Mouse (Mus musculus) lung, adult 18-20 months (tissue): ENCODE data around the gene Rasal3.
A peak's percentile ranks its signal among the peaks of the same experiment; 100 is the strongest.

Experiments used
- DNase-seq, 2 experiments: peaks; one replicate each; pipeline ENCODE4 v3.0.0; 2022; ENCODE audit warnings: mixed read lengths in 2 of 2

The Rasal3 gene

DNA sequence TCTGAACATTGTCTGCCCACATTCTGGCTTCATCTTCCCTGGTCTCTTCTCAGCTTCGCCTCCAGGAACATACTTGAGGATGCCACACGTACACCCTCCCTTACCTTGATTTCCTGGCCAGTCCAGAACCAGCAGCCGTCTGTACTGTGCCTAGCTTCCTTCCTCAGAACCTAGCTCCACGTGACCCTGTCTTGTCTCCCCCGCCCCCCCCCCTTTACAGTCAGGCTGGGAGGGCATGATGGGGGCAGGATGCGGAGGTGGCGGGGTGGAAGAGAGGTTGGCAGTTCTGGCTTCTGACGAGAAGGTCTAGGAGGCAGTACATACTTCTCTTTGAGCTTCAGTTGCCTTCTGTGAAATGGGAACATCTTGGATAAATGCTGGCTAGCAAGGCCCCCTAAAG, at the start of gene Rasal3:
Gene Rasal3 (minus strand): TSS at position 167 of the 400 bp plus-strand sequence.
- no peak for DNase-seq

DNA sequence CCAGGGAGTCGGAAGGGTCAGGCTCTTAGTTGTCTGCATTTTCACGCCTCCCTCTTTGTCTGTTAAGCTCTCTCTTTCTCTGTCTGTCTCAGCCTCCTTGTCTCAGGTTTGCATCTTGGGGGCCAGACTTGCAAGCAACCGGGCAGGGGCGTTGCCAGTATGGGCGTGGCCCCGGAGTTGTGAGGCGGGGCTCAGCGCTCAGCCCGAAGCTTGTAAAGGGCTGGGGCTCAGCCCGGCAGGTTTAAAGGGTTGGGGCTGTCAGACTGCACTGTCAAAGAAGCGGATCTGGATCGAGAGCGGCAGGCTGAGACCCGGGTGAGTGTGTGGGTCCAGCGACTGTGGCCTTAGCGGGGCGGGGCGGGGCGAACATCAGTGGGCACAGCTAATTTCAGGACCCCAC, 49.1 kb upstream of the Rasal3 start, which contains the start of gene Cyp4f39:
Gene Cyp4f39 (plus strand): TSS at position 242 of the 400 bp plus-strand sequence.
- peak; percentile 38 to 63 for DNase-seq

DNA sequence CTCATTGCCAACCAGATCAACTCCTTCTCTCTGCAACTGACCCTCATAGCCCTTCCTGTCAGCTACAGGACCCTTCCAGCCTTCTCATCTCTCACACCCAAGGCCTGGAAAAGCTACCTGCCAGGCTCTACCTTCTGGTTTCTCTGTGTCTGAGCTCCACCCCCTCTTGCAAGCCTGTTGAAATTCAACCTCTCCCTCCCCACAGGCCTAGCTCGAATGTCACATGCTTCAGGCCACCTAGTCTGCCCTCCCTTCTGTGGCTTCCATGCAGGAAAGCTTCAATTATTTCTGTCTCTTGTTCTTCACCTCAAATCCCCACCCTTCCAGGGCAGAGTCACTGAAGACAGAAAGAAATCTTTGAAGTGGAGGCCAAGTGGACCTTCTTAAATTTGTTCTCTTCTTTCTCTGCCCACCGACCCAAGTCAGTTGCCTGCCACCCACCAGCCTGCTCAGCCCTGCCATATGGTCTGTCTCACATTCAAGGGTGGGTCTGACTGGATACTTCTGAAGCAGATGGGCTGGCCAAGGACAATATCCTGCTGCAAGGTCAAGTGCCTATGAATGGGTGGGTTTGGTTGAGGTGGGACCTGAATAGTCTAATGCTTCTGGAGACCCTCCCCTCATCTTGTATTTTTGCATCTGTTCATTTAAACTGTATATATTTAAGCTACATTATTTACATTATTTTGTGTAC, 47.6 kb upstream of the Rasal3 start:
- peak; percentile 11 to 27 for DNase-seq

DNA sequence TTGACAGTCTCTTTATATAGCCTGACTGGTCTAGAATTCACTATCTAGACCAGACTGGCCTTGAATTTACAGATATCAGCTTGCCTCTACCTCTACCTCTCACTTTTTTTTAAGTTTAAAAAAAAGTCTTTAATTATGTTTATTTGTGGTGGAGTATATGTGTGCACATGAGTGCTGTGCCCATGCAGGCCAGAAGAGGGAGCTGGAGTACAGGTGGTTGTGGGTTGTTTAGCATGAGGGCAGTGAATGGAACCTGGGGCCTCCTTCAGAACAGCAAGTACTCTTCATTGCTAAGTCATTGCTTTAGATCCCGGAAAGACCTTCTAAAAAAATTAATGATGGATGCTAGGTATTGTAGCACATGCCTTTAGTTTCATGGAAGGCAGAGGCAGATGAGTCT, 45.7 kb upstream of the Rasal3 start:
- no peak for DNase-seq

DNA sequence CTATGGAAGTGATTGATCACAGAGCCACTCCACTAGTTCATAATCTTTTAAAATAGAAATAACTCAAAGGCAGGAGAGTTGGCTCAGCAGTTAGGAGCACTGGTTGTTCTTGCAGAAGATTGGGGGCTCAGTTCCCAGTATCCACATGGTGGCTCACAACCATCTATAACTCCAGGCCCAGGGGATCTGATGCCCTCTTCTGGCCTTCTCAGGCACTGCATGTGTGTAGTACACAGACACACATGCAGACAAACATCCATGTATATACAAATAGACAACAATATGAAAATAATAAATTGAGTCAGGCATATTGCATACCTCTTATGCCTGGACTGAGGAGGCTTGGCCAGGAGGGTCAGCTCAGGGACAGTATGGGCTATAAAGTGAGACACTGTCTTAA, 43.8 kb upstream of the Rasal3 start:
- no peak for DNase-seq

DNA sequence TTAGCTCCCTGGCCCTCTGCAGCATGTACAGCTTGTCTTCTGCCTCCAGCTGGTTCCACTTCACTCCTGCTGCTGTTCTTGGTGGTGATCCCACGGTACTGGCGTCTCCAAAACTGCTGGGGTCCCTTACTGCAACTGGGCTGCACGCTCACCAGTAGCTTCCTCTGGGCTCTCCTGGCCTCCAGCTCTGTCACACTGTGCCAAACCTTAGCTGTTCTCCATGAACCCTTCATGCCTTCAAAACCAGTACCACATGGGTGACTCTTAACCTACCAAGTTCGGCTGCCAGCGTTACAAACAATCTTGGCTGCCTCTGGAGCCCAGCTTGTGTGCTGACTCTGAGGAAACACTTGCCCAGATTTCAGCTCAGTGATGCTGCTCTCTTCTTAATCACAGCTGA, 41.6 kb upstream of the Rasal3 start:
- DNase-seq: peak; percentile 13 to 17

DNA sequence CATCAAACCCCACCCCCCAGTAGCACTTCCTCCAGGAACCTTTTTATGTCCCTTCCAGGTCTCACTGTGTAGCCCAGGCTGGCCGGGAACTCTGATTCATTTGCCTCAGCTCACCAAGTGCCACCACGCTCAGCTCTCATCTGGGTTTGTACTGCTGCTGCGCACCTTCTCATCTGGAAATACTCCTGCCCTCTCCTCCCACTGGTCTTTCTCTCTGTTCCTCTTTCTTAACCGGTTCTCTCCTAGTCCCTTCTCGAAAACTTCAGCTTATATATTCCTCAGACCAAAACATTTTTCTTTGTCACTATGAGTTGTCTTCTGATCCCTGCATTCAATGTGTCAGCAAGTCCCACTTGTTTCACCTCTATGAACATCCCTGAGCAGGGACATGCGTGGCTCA, 39.9 kb upstream of the Rasal3 start:
- no peak for DNase-seq

DNA sequence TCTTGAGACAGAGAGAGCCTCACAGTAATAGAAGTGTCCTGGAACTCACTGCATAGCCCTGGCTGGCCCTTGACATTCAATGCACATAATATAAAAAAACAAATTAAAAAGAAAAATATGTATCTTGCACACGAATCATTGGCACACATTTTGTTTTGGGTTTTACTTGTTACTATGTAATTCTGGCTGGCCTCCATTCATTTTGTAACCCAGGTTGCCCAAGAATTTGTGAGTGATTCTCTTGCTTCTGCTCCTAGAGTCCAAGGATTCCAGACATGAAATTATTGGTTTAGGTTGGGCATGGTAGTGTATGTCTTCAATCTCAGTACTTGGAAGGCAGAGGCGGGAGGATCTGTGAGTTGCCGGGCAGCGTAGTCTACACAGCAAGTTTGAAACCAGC, 33.7 kb upstream of the Rasal3 start:
- no peak for DNase-seq

DNA sequence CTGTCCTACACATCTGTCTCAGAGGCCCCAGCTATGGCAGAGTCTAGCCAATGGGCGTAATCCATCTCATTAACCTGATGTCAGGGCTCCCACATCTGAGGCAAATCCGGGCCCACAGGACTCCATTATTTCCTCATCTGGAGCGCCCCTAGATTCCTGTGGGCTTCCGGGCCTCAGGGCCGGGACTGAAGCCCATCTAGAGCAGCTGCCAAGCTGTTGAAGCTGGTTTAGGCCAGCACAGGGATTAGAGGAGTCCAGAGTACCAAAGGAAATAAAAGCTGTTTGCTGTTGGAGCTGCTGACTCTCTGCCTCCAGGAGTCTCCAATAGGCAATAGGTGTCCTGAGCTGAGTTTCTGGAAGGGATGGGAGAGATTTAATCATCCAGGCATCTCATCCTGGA, 31.8 kb upstream of the Rasal3 start:
- DNase-seq: no peak

DNA sequence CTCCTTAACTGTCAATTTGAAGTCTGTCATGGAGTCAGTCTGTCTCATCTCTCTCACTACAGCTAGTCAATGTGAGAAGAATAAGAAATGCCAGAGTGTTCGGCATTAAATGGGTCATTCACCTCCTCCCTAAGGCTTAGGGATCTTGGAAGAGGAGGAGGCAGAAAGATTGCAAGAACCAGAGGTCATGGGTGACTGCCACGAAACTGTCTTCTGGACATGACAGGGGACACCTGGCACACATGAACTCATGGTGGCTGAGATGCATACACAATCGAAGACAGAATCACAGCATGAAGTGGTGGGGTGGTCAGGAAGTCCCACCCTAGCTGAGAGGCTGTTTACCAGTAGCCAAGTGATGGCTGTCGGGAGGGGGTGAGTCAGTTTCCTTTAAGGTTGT, 30.9 kb upstream of the Rasal3 start:
- peak in 1 of 2 experiments; percentile 24 for DNase-seq

DNA sequence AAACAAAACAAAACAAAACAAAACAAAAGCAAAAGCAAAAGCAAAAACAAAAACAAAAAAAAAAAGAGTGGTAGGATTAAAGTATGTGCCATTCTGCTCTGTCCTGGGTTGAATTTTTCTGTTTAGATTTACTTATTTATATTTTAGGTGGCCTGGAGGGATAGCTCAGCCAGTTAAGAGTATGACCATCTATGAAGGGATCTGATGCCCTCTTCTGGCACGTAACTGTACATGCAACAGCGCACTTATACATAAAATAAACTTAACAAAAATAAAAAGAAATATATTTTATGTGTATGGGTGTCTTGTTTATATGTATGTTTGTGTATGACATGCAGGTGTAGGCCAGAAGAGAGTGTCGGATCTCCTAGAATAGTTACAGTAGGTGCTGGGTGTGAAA, 28.6 kb upstream of the Rasal3 start:
- DNase-seq: no peak

DNA sequence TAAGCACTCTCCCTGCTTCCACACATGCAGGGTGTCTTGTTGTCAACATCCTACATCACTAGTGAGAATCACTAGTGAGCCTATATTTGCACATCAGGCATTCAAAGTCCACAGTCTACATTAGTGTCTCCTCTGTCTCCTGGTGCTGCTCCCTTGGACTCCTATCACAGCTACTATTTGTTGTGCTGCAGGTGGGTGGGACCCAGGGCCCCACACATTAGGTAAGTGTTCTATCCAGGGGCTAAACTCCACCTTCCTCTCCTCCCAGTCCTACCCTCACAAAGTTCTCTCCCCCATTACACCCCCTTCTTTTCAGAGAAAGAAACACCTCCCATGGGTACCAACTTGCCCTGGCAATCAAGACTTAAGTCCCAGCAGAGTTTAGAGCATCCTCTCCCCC, 23.2 kb upstream of the Rasal3 start:
- DNase-seq: no peak

DNA sequence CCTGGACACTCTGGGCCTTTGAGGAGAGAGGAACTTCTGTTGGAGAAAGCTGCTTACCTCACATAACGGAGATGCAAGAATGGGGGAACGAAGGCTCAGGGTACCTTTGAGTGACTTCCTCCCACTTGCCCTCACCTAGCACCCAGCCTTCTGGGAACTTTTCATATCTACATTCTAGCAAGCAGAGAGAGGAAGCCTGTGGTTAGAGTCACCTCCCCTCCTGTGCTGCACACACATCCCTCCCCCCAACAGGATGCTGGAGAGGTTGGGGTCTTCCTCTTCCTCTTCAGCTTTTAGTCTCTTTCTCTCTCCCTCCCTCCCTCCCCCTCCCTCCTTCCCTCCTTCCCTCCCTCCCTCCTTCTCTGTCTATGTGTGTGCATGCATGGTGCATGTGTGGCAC, 20.7 kb upstream of the Rasal3 start, which contains the start of gene Pglyrp2:
Gene Pglyrp2 (minus strand): TSS at position 134 of the 400 bp plus-strand sequence.
- no peak for DNase-seq

DNA sequence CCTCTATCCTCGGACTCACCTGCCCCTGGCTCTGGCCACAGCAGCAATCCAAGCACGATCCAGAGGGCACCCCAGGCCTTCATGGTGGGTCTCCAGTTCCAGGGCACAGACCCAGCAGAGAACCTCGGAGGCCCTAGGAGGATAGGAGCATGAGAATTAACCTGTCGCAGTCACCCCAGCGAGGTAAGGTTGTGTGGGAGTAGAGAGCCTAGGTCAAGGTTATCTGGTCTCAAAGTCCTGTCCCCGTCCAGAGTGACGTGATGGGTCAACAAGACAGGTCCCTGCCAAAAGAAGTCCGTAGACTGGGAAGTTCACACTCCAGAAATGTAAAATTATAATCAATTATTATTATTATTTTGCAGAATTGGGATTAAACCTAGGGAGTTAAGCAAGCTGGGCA, 17.4 kb upstream of the Rasal3 start:
- DNase-seq: no peak

DNA sequence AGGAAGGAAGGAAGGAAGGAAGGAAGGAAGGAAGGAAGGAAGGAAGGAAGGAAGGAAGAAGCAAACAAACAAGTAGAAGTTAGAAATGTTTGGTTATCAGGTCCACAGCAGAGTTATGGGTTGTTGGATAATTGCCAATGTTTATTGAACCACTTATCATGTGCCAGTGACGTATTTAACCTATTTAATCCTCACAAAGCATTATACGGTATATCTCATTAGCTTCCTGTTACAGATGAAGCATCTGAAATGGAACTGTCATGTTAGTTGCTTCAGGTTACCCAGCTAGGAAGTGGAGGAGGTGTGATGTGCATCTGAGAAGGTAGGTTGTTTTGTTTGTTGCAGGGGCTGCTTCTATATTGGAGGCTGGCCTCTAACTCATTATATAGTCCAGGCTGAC, 16.6 kb upstream of the Rasal3 start:
- DNase-seq: no peak

DNA sequence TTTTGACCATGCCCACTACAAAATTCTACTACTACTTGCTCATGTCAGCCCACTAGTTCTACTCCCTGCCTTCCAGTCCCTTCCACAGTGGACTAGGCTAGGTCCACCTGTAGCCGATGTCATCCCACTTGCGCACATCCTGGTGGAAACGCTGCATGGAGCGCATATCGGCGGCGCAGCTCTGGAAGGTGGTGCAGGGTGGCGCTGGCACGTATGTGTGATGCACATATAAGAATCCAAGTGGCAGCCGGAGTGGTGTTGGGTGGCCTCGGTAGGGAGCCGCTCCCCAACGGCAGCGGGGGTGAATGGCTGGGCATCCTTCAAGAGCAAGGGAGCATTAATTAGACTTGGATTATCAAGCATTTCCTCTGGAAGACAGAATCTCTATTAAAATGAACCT, 13.4 kb upstream of the Rasal3 start:
- no peak for DNase-seq

DNA sequence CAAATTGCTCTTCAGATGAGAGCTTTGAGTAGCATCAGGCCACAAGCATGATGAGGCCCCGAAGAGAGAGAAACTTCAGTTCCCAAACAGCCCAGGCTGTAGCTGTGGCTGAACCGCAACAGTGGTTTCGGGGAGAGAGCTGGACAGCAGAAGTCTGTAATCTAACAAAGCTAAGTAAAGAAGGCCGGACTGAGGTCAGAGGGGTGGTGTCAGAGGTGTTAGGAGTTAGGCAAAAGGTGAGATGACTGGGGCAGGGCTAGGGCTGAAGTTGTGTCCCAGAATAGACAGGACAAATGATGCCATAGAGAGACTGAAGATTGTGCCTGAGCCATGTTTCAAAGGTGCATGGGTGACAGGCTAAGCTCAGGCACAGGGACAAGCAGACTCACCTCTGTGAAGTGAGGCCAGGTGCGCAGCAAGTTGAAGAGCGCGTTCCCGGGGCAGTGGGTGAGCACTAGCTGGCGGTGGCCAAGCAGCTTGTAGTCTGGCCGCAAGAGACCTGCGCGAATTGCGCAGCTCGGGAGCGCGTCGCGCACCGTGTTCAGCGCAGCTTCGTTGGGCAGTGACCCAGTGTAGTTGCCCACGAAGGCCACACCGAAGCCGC, 12.1 kb upstream of the Rasal3 start:
- DNase-seq: no peak

DNA sequence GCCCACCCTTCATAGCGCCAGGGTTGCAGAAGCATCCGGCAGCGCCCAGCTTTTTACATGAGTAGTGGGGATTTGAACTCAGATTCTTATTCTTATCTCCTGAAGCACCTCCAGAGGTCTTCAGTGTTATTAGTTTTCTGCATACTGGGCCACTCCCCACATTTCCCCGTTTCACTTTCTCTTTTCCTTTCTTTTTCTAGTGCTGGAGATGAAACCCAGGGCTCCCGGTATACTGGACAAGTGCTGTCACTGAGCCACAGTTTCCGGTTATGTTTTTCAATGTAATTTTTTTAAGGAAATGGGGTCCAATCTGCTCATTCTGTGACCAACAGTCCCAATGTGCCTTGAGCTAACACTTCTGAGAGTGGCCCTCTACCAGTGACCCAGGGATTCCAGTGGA, 8.5 kb upstream of the Rasal3 start:
- no peak for DNase-seq

DNA sequence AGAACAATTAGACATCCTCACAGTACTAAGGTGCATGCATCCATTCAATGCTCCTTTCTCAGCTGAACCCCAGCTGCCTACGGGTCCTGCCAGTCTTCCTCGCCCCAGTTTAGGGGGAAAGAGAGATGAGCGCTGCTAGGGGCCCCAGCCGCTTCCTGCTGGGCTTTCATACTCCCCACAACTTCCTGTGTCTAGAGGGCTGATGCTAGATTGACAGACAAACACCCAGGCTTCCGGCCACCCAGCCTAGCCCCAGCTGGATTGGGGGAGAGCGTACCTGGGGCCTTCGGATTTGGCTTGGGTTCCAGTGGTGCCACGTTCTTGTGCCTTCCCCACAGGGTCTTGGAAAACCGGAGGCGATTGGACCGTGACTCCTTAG, 615 bp downstream of the Rasal3 start:
- peak in 1 of 2 experiments; percentile 28 for DNase-seq

DNA sequence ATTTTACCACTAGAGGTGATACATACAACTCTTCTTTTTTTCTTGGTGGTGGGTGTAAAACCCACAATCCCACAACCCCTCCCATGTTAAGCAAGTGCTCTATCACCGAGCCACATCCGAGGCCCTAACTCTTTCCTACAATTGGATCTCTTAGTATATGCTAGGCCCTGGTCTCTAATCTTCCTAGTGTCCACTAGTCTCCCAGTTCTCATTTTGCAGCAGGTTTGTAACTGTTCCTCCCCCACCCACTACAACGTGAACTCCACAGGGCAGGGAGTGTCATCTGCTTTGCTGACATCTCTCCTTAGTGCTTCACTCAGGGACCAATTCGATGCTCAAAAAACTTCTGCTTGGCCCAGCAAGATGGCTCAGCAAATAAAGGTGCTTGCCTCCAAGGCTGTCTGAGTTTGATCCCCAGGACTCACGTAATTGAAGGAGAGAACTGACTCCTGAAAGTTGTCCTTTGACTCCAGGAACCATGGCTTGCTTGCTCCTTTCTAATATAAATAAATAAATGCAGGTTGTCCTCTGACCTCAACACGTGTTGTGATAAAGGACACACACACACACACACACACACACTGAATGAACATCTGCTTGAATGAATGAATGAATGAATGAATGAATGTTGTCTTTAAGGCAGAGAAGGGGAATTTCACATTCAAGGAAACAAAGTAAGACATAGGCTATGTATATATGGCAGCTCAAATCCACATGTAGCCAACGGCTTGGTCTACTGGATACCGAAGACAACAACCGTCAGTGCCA, 1.2 kb downstream of the Rasal3 start:
- no peak for DNase-seq

DNA sequence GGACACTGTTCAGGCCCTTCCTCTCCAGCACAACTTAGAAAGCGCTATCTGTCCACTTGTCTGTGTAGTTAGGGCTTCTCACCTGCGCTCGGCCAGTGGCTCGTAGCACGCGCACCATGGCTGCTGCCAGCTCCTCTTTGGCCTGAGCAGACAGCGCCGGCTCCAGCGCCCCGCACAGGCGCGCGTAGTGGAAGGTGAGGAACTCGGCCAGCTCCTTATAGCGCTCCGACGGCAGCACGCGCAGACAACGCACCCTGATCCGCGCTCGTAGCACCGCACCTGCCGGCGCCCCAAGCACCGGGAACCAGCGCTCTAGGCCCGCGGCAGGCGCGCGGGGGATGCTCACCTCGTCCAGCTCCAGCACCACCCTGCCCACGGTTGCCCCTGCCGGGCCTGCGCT, 7.1 kb downstream of the Rasal3 start:
- no peak for DNase-seq

DNA sequence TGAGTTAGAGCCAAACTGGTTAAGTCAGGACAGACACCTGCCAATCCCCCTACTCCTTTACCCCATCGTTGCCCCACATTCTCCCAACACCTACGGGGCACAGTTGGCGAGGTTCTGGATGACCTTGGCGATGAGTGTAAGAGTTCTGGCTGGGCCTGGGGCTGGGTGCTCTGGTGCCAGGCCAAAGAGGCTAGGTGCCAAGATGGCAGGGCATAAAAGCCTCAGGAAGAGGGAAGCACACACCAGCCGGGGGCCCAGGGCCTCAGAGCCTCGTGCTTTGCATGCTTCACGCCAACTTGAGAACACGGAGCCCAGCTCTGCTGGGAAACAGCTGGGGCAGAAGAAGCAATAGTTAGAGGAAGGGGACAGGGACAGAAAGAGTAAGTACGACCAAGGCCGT, 9.4 kb downstream of the Rasal3 start:
- no peak for DNase-seq

DNA sequence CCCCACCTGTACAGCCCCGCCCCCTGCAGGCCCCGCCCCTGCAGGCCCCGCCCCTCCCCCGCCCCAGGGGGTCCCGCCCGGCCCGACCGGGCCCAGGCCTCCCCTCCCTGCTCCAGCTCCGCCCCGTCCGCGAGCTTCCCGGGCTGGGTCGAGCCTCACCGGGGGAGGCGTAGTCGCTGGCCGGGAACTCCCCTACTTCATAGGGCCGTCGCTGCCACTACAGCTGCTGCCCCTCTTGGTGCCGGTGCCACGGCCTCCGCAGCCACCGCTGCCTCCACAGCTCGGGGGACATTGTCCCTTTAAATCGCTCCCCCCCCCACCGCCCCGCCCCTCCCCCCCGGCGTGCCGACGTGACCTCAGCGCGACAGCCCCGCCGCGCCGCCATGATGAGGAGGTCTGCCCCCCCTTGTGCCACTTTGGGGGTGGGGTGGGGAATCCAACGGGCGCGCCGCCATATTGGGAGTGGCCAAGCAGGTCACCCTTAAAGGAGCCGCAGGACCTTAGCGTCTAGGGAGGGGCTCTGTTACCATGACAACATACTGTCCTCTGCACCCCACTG, 14.2 kb downstream of the Rasal3 start, which contains the start of gene Wiz:
Gene Wiz (minus strand): TSS at position 339 of the 559 bp plus-strand sequence.
- peak; percentile 94 to 96 for DNase-seq
